Mouse (Mus musculus) brain, embryonic 14.5 days (tissue): ENCODE measurements around the gene Pa2g4. TPM values are rescaled to one million over a fixed set of nuclear protein-coding genes. Genes with fewer than 3 reads are reported as not detected.
A peak's percentile ranks its signal among the peaks of the same experiment; 100 is the strongest.

Experiments
- DNase-seq: peaks from one replicate; pipeline ENCODE4 v3.0.0-alpha.2; 2011; ENCODE audit warnings: low read depth
- CTCF ChIP-seq: fragments of 200-500 bp; IDR thresholded peaks from 2 replicates; pipeline ENCODE4 v1.5.1; 2012; ENCODE audit warnings: inconsistent platforms, mild to moderate bottlenecking, moderate library complexity, borderline replicate concordance; ENCODE audit not compliant: insufficient read depth, insufficient read length; ENCODE audit errors: extremely low read depth
- POLR2A ChIP-seq: fragments of 200-500 bp; IDR thresholded peaks from 2 replicates; pipeline ENCODE4 v1.6.1; 2012; ENCODE audit warnings: mild to moderate bottlenecking, inconsistent platforms, borderline replicate concordance; ENCODE audit not compliant: poor library complexity, insufficient read depth, insufficient read length, severe bottlenecking; ENCODE audit errors: extremely low read depth
- polyA plus RNA-seq: library from polyadenylated mRNA; depleted of rRNA; stranded (reverse); fragments of >200 nt; gene quantifications from 2 replicates; pipeline ENCODE4 v1.2.3, GENCODE M21; 2012

Pa2g4 gene
- polyA plus RNA-seq, 1 experiment = 123 TPM

GRCm38 (mm10) chr10:128525671-128526308 lies 40.0 kb downstream of the Pa2g4 start, which contains the start of gene Esyt1:
Gene Esyt1 (minus strand): TSS chr10:128525871.
- 0 out of 2 replicates have a peak, but pooled peaks have one; percentile 33 for TF ChIP-seq POLR2A
- peak; percentile 18; the same call in 1 of the 2 replicates for TF ChIP-seq CTCF
- DNase-seq = peak; percentile 98

GRCm38 (mm10) chr10:128524732-128525662 lies 40.8 kb downstream of the Pa2g4 start:
- TF ChIP-seq POLR2A (no peak), CTCF (no peak)
- peak; percentile 71 for DNase-seq

DNA sequence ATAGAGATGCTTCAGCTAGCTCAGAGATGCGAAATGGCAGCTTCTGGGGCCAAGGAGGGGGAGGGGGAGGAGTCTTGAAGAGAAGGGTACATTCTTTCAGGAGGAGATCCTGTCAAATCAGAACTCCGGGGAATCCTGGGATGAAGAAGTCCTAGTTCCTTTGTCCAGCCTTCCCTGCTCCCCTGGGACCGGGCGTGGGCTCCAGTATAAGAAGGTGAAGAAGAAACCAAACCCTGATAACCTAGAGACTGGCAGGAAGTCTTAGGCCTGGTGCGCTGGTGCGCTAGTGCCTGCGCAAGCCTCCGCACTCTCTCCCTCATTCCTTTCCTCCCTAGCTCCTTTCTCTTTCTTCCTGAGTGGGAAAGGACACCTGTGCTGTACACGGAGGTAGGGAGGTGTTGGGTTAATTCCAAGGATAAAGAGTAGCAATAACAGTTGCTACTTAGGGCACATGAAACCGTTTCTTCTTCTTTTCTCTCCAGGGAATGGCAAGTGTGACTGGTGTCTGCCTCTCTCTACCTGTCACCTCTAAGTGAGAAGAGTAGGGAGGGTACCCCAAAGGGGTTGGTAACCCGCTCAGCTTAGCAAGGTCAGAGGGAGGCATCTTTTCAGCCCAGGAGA lies 41.6 kb downstream of the Pa2g4 start:
- no peak for TF ChIP-seq CTCF
- DNase-seq = peak; percentile 5

GRCm38 (mm10) chr10:128522351-128522750 lies 43.4 kb downstream of the Pa2g4 start:
- TF ChIP-seq CTCF (no peak), POLR2A (no peak)
- DNase-seq = no peak

DNA sequence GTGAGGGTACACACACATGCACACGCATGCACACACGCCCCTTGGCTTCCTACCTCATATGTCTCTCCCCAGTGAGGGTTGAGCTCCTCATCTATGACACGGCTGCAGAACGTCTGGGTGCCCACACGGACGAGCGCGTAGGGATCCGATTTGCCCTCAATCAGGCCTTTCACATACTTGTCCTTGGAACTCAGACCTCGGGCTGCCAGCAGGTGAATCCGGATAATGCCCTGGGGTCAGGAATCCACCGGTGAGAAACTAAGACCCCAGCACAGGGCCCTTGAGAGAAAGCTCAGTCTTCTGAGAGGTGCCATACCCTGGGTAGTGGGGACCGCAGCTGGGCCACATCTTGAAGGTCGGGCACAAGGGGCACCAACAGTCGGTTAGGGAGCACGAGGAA lies 45.2 kb downstream of the Pa2g4 start:
- no peak for DNase-seq
- TF ChIP-seq CTCF = no peak
- TF ChIP-seq POLR2A = no peak

- TF ChIP-seq CTCF (peak; percentile 50; the same call in 1 of the 2 replicates), POLR2A (no peak)
- DNase-seq = peak; percentile 34
Observed at GRCm38 (mm10) chr10:128518833-128519232, 47.0 kb downstream of the Pa2g4 start.

DNA sequence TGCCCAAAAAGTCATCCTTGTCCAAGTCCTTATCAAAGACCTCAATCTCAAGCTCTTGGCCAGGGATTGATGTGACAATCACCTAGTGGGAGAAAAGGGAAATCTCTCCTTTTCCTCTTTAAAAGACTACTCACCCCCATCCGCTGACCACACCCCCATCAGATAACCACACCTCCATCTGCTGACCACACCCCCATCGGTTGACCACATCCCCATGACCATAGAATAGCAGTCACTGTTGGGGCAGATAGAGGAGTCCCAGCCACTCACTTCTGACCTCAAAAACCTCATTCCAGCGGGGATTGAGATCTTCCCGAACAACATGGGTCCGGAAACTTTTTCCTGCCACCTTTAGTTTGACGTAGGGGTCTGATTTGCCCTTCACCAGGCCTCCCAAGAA lies 49.1 kb downstream of the Pa2g4 start:
- DNase-seq = no peak
- TF ChIP-seq CTCF (no peak), POLR2A (no peak)

DNA sequence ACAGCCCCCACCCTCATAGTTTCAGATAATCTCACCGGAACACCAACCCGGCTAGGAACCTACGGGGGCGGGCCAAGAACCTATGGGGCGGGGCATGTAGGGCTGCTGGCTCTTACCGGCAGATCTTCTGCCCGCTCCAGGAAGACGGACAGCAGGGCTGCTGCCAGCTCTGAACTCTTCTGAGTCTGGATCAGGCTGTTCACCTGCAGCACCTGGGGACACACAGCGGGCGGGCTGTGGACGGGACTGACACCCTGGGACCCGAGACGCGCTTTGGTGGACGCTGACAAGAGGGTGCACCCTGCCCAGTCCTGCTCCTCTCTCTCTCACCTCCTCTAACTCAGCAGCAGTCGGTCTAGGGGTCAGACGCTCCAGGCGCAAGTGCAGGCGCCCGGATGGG lies 49.8 kb downstream of the Pa2g4 start:
- TF ChIP-seq POLR2A (no peak), CTCF (no peak)
- no peak for DNase-seq

DNA sequence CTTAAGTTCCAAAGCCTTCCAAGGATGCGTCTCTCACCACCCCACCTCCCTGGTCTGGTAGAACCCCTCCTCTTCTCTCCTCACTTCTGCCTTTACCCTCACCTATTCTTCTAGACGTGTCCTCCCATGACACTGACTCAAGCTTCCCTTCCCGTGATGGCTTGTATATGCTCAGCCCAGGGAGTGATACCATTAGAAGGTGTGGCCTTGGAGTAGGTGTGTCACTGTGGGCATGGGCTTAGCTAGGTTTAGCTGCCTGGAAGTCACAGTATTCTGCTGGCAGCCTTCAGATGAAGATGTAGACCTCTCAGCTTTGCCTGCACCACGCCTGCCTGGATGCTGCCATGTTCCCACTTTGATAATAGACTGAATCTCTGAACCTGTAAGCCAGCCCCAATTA lies 50.7 kb downstream of the Pa2g4 start:
- TF ChIP-seq CTCF (no peak), POLR2A (no peak)
- DNase-seq = no peak

DNA sequence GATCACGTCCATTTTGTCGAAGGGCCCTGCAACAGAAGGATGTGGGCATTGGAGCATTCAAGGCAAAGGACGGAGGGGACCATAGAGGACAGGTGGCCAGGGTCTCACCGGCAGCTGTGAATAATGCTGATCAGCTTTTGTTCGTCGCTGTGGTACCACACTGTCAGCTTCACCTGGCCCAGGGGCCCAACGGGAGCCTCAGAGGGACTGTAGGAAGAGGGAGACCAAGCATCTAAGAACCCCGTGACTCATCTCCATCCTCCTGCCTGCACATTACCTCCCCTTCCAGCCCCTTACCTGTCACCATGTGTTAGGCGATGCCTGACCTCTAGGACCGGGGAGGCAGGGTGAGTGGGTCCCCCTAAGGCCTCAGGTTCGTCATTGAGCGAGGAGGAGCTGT lies 54.0 kb downstream of the Pa2g4 start:
- DNase-seq = no peak
- TF ChIP-seq POLR2A (no peak), CTCF (no peak)

- TF ChIP-seq CTCF (no peak), POLR2A (no peak)
- no peak for DNase-seq
Observed at GRCm38 (mm10) chr10:128511189-128511588, 54.6 kb downstream of the Pa2g4 start.

DNA sequence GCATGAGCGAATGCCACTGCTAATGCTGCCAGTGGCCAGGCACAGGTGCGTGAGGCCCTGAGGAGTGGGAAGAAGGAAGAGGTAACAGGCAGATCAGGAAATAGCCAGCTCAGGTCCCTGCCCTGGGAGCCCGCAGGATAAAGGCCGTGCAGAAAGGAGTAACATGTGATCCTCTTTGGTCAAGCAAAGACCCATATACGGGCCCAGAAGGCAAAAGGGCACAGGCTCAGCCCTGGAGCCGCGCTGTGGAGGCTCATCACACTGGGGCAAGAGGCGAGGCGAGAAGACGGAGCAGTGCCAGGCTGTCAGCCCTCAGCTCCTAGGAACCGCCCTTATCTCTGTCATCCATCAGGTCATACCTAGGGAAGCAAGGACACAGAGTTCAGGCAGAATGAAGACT lies 55.5 kb downstream of the Pa2g4 start:
- DNase-seq = no peak
- TF ChIP-seq CTCF (no peak), POLR2A (no peak)

DNA sequence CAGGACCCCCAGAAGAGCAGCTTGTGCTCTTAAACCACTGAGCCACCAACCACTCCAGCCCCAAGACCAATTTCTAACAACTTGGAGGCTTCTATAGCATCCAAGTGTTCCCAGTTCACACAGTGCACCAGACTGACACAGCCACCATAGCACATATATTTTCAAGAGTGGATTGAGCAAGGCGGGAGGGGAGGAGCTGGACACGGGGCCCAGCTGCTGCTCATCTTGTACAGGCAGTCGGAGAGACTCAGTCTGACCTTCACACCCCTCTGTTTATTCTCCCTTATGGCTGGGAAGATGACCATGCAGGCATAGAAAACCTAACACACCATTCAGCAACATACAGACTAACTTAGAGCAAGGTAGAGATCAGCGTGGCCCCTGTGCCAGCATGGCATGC lies 56.0 kb downstream of the Pa2g4 start:
- TF ChIP-seq POLR2A (no peak), CTCF (no peak)
- DNase-seq = no peak
